ENCODE assay signal across 8 mouse cellular contexts in the genomic region with DNA sequence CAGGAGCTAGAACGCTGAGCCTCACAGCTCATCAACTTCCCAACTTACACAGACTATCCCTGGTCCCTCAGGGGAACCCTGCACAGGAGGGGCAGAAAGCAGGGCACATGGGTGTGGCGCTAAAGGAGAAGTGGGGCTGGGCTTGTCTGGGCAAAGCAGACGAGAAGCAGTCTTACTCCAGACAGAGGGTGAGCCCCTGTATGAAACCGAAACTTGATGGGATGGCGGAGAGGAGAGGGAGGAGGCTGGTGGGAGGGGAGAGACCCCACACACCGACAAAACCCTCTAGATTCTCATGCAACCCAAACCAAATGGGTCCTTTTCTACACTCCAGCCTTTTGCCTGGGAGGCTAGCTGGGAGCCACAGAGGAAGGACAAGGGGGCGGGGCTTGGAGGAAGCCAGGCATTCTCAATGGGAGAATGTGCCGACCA. TPM values are rescaled to one million over a fixed set of nuclear protein-coding genes. Genes with fewer than 3 reads are reported as not detected.
DNase-seq lines count a peak whose midpoint lies in the region; ATAC-seq and TF ChIP-seq lines count a peak whose summit lies in the region.

No protein-coding gene starts in this region.

- H3K4me3 ChIP-seq in thymus, adult 2 months (ENCODE audit: control insufficient read depth, insufficient read depth, low read length): peak overlapping the region; percentile 54
- H3K4me3 ChIP-seq in forebrain, embryonic 13.5 days: no peak overlapping the region
- peak overlapping the region; percentile 22 for H3K4me3 ChIP-seq in intestine, embryonic 15.5 days (replicated peaks)

- H3K27me3 ChIP-seq in thymus, adult 2 months (ENCODE audit: control insufficient read depth, insufficient read depth, low read length): no peaks in the 10 kb centered on the region
- 0 out of 2 replicates have a peak, but pooled peaks cover 3% of the 10 kb centered on the region for H3K27me3 ChIP-seq in forebrain, embryonic 13.5 days
- H3K27me3 ChIP-seq in intestine, embryonic 15.5 days (replicated peaks): no peaks in the 10 kb centered on the region

- TF ChIP-seq POLR2A in thymus, adult 2 months (IDR thresholded peaks at IDR 0.05; ENCODE audit: control insufficient read depth, extremely low read depth, insufficient read depth, low read length, poor library complexity): no peak

- no peak overlapping the region for H3K9ac ChIP-seq in forebrain, embryonic 13.5 days
- H3K9ac ChIP-seq in intestine, embryonic 15.5 days: no peak overlapping the region

- peaks cover 11% of the 10 kb centered on the region for H3K4me1 ChIP-seq in thymus, adult 2 months (replicated peaks; ENCODE audit: control insufficient read depth, insufficient read depth, low read length)
- peaks cover 41% of the 10 kb centered on the region for H3K4me1 ChIP-seq in forebrain, embryonic 13.5 days
- peaks cover 36% of the 10 kb centered on the region for H3K4me1 ChIP-seq in intestine, embryonic 15.5 days (replicated peaks)

- ATAC-seq in forebrain, embryonic 13.5 days: no peak
- peak; percentile 37 for ATAC-seq in intestine, embryonic 15.5 days

- peak overlapping the region; percentile 2; the same call in 1 of the 2 replicates for H3K4me2 ChIP-seq in forebrain, embryonic 13.5 days
- peak overlapping the region; percentile 60 for H3K4me2 ChIP-seq in intestine, embryonic 15.5 days (replicated peaks)

- H3K9me3 ChIP-seq in forebrain, embryonic 13.5 days (replicated peaks): no peaks in the 10 kb centered on the region
- no peaks in the 10 kb centered on the region for H3K9me3 ChIP-seq in intestine, embryonic 15.5 days

- peak; percentile 22 for DNase-seq in thymus, adult 2 months
- DNase-seq in thymus, postnatal 10 days (ENCODE audit: low spot score in 2 of 2): no peak
- peak; percentile 21 for DNase-seq in lung, postnatal 14 days
- DNase-seq in T-cell, adult 2 months (ENCODE audit: low spot score): no peak
- DNase-seq in left cerebral cortex, adult 11 months (ENCODE audit: low spot score): no peak
- no peak for DNase-seq in cerebellum, adult 9-11 months

- 3% methylated on average over 8 of the region's 8 CpGs for WGBS in thymus, adult 2 months
- 28% methylated on average over 8 of the region's 8 CpGs for WGBS in forebrain, embryonic 13.5 days
- 7% methylated on average over 8 of the region's 8 CpGs for WGBS in intestine, embryonic 15.5 days

- H3K27ac ChIP-seq in thymus, adult 2 months (ENCODE audit: control insufficient read depth, insufficient read depth, low read length): no peak overlapping the region
- H3K27ac ChIP-seq in forebrain, embryonic 13.5 days: no peak overlapping the region
- H3K27ac ChIP-seq in intestine, embryonic 15.5 days: no peak overlapping the region

- H3K36me3 ChIP-seq in thymus, adult 2 months (ENCODE audit: control insufficient read depth, insufficient read depth, low read length): no peaks in the 10 kb centered on the region
- no peaks in the 10 kb centered on the region for H3K36me3 ChIP-seq in forebrain, embryonic 13.5 days (ENCODE audit: poor library complexity, severe bottlenecking)
- no peaks in the 10 kb centered on the region for H3K36me3 ChIP-seq in intestine, embryonic 15.5 days

- no peak for TF ChIP-seq CTCF in thymus, adult 2 months (IDR thresholded peaks at IDR 0.05; ENCODE audit: borderline replicate concordance, control insufficient read depth, extremely low read depth, insufficient read depth, low read length, poor library complexity)

RNA-seq across cellular contexts. Expression of a gene that starts 28.3 kb away (rescaled TPM):
- 0.47 and 0.80 TPM in 2 replicates for polyA plus RNA-seq in thymus, adult 2 months (2012; rRNA removed)
- polyA plus RNA-seq in forebrain, embryonic 13.5 days (2015; fragmentation: Nextera tagmentation; extraction: Ambion mirVana): 0.63 and 0.79 TPM in 2 replicates
- polyA plus RNA-seq in intestine, embryonic 15.5 days (2015; fragmentation: Nextera tagmentation; extraction: Ambion mirVana): 4.3 and 4.4 TPM in 2 replicates

RNA-seq across cellular contexts. Expression of a gene that starts 50.3 kb away (rescaled TPM):
- polyA plus RNA-seq in thymus, adult 2 months (2012; rRNA removed): 38.7 and 41.4 TPM in 2 replicates
- 2.7 and 4.5 TPM in 2 replicates for polyA plus RNA-seq in forebrain, embryonic 13.5 days (2015; fragmentation: Nextera tagmentation; extraction: Ambion mirVana)
- polyA plus RNA-seq in intestine, embryonic 15.5 days (2015; fragmentation: Nextera tagmentation; extraction: Ambion mirVana): 6.4 and 6.9 TPM in 2 replicates

RNA-seq across cellular contexts. Expression of a gene that starts 50.5 kb away (rescaled TPM):
- polyA plus RNA-seq in thymus, adult 2 months (2012; rRNA removed): 0.18 and 0.35 TPM in 2 replicates
- polyA plus RNA-seq in forebrain, embryonic 13.5 days (2015; fragmentation: Nextera tagmentation; extraction: Ambion mirVana): 0.25 TPM in 1 of 2 replicates, not detected in the other
- 0.24 and 0.30 TPM in 2 replicates for polyA plus RNA-seq in intestine, embryonic 15.5 days (2015; fragmentation: Nextera tagmentation; extraction: Ambion mirVana)

Comparison
In these comparisons a context has a peak if more than half of its experiments do, and no peak if none do; other contexts are left out.
1. DNase-seq: peak in thymus, adult 2 months (single experiment) and lung, postnatal 14 days (single experiment); none in thymus, postnatal 10 days (0 of 2), T-cell, adult 2 months (single experiment), left cerebral cortex, adult 11 months (single experiment) and cerebellum, adult 9-11 months (single experiment).